Mouse (Mus musculus) liver, postnatal 0 days (tissue): Measurements from ENCODE around the gene 1700025G04Rik.

Source experiments
- CTCF ChIP-seq: sonication (generic); IDR thresholded peaks from 2 replicates; pipeline ENCODE4 v1.5.1; 2016; ENCODE audit warnings: antibody characterized with exemption, low read depth
- EP300 ChIP-seq: IDR thresholded peaks from 2 replicates; pipeline ENCODE4 v1.6.1; 2016; ENCODE audit warnings: antibody characterized with exemption, low read depth, mild to moderate bottlenecking

- TF ChIP-seq CTCF (no peak), EP300 (no peak)
Measured at GRCm38 (mm10) chr1:151917736-151918135, 172.2 kb downstream of the 1700025G04Rik start.
